Mouse (Mus musculus): Measurements from ENCODE around the gene Dennd1a.

The Dennd1a gene

GRCm38 (mm10) chr2:37974201-37974600 lies 313.0 kb downstream of the Dennd1a start:
- Histone ChIP-seq H3K9me3 (ENCODE audit: low read length) (no peaks in the 10 kb centered on the region), H3K27me3 (ENCODE audit: insufficient read depth, low read length) (no peaks in the 10 kb centered on the region), H3K4me1 (replicated peaks; ENCODE audit: low read depth, low read length) (no peaks in the 10 kb centered on the region), H3K4me3 (replicated peaks; ENCODE audit: low read length) (no peak overlapping the region), H3K36me3 (ENCODE audit: insufficient read depth, low read length) (no peaks in the 10 kb centered on the region)
- TF ChIP-seq CTCF (conservative IDR thresholded peaks at IDR 0.05; ENCODE audit: low read length): no peak
- TF ChIP-seq POU5F1 (IDR thresholded peaks at IDR 0.05; ENCODE audit: borderline replicate concordance, low read length): no peak
- no peak for TF ChIP-seq NANOG (IDR thresholded peaks at IDR 0.05; ENCODE audit: borderline replicate concordance, low read length)

DNA sequence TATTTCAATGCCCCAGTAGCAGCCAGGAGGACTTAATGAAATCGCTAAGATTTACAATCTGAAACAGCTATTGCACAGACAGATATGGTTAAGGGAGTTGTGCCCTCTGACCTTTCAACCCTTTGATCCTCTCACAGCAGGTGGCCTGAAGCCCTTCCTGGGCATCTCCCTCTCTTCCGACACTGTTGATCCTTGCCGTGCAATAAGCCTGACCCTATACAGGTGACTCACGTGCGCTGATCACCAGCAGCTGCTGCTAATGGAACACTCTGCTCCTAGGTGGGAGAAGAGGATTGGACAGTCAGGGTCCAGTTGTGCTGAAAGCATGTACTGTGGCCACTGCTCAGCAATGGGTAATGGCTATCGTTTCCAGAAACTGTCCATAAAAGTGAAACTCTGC lies 314.6 kb downstream of the Dennd1a start:
- H3K4me1 ChIP-seq (replicated peaks; ENCODE audit: low read depth, low read length): no peaks in the 10 kb centered on the region
- TF ChIP-seq NANOG (IDR thresholded peaks at IDR 0.05; ENCODE audit: borderline replicate concordance, low read length) (no peak), CTCF (conservative IDR thresholded peaks at IDR 0.05; ENCODE audit: low read length) (no peak), POU5F1 (IDR thresholded peaks at IDR 0.05; ENCODE audit: borderline replicate concordance, low read length) (no peak)
- no peaks in the 10 kb centered on the region for H3K36me3 ChIP-seq (ENCODE audit: insufficient read depth, low read length)
- H3K4me3 ChIP-seq (replicated peaks; ENCODE audit: low read length): no peak overlapping the region
- no peaks in the 10 kb centered on the region for H3K27me3 ChIP-seq (ENCODE audit: insufficient read depth, low read length)
- no peaks in the 10 kb centered on the region for H3K9me3 ChIP-seq (ENCODE audit: low read length)

GRCm38 (mm10) chr2:37971726-37972125 lies 315.5 kb downstream of the Dennd1a start:
- H3K36me3 ChIP-seq (ENCODE audit: insufficient read depth, low read length): no peaks in the 10 kb centered on the region
- no peaks in the 10 kb centered on the region for H3K9me3 ChIP-seq (ENCODE audit: low read length)
- no peaks in the 10 kb centered on the region for H3K27me3 ChIP-seq (ENCODE audit: insufficient read depth, low read length)
- TF ChIP-seq CTCF (conservative IDR thresholded peaks at IDR 0.05; ENCODE audit: low read length): no peak
- TF ChIP-seq NANOG (IDR thresholded peaks at IDR 0.05; ENCODE audit: borderline replicate concordance, low read length): no peak
- no peak for TF ChIP-seq POU5F1 (IDR thresholded peaks at IDR 0.05; ENCODE audit: borderline replicate concordance, low read length)
- H3K4me3 ChIP-seq (replicated peaks; ENCODE audit: low read length): no peak overlapping the region
- H3K4me1 ChIP-seq (replicated peaks; ENCODE audit: low read depth, low read length): no peaks in the 10 kb centered on the region

- Histone ChIP-seq H3K36me3 (ENCODE audit: insufficient read depth, low read length) (no peaks in the 10 kb centered on the region), H3K4me1 (replicated peaks; ENCODE audit: low read depth, low read length) (no peaks in the 10 kb centered on the region)
These were observed 317.3 kb downstream of the Dennd1a start for GRCm38 (mm10) chr2:37969713-37970485.

DNA sequence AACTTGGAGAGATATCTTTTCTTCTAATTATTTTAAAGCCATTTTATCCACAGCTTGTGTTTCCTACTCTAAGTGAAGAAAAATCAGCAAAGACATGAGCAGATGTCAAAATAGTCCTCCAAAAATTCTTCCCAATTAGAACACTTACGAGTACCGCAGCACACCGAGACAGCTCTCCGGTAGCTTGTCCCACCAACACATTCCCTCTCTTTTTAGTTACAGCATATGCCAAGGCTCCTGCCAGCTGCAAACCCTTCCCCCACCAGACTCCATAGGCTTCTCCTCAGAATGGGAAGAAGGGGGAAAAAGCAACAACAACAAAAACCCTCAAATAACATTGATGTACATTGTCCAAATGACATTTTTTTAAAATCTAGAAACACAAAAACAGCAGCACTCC lies 322.7 kb downstream of the Dennd1a start:
- H3K36me3 ChIP-seq (ENCODE audit: insufficient read depth, low read length): no peaks in the 10 kb centered on the region
- TF ChIP-seq CTCF (conservative IDR thresholded peaks at IDR 0.05; ENCODE audit: low read length) (no peak), NANOG (IDR thresholded peaks at IDR 0.05; ENCODE audit: borderline replicate concordance, low read length) (no peak), POU5F1 (IDR thresholded peaks at IDR 0.05; ENCODE audit: borderline replicate concordance, low read length) (no peak)
- no peaks in the 10 kb centered on the region for H3K27me3 ChIP-seq (ENCODE audit: insufficient read depth, low read length)
- H3K9me3 ChIP-seq (ENCODE audit: low read length): no peaks in the 10 kb centered on the region
- H3K4me1 ChIP-seq (replicated peaks; ENCODE audit: low read depth, low read length): no peaks in the 10 kb centered on the region
- H3K4me3 ChIP-seq (replicated peaks; ENCODE audit: low read length): no peak overlapping the region

More at GRCm38 (mm10) chr2:37969713-37970485, 317.3 kb downstream of the Dennd1a start:
- Histone ChIP-seq H3K4me3 (replicated peaks; ENCODE audit: low read length) (no peak overlapping the region), H3K27me3 (ENCODE audit: insufficient read depth, low read length) (no peaks in the 10 kb centered on the region), H3K9me3 (ENCODE audit: low read length) (no peaks in the 10 kb centered on the region)
- TF ChIP-seq CTCF (conservative IDR thresholded peaks at IDR 0.05; ENCODE audit: low read length) (no peak), NANOG (IDR thresholded peaks at IDR 0.05; ENCODE audit: borderline replicate concordance, low read length) (no peak), POU5F1 (IDR thresholded peaks at IDR 0.05; ENCODE audit: borderline replicate concordance, low read length) (no peak)

- no peaks in the 10 kb centered on the region for H3K4me1 ChIP-seq (replicated peaks; ENCODE audit: low read depth, low read length)
- no peak overlapping the region for H3K4me3 ChIP-seq (replicated peaks; ENCODE audit: low read length)
- TF ChIP-seq POU5F1 (IDR thresholded peaks at IDR 0.05; ENCODE audit: borderline replicate concordance, low read length): no peak
- TF ChIP-seq CTCF (conservative IDR thresholded peaks at IDR 0.05; ENCODE audit: low read length): no peak
- TF ChIP-seq NANOG (IDR thresholded peaks at IDR 0.05; ENCODE audit: borderline replicate concordance, low read length): no peak
- no peaks in the 10 kb centered on the region for H3K27me3 ChIP-seq (ENCODE audit: insufficient read depth, low read length)
- no peaks in the 10 kb centered on the region for H3K9me3 ChIP-seq (ENCODE audit: low read length)
- H3K36me3 ChIP-seq (ENCODE audit: insufficient read depth, low read length): no peaks in the 10 kb centered on the region
These were observed 323.8 kb downstream of the Dennd1a start for GRCm38 (mm10) chr2:37963362-37963761.

GRCm38 (mm10) chr2:37948424-37948823 lies 338.8 kb downstream of the Dennd1a start:
- H3K36me3 ChIP-seq (ENCODE audit: insufficient read depth, low read length): no peaks in the 10 kb centered on the region
- TF ChIP-seq NANOG (IDR thresholded peaks at IDR 0.05; ENCODE audit: borderline replicate concordance, low read length) (no peak), CTCF (conservative IDR thresholded peaks at IDR 0.05; ENCODE audit: low read length) (peak; percentile 71)
- no peak overlapping the region for H3K4me3 ChIP-seq (replicated peaks; ENCODE audit: low read length)
- no peaks in the 10 kb centered on the region for H3K9me3 ChIP-seq (ENCODE audit: low read length)
- no peaks in the 10 kb centered on the region for H3K4me1 ChIP-seq (replicated peaks; ENCODE audit: low read depth, low read length)
- no peaks in the 10 kb centered on the region for H3K27me3 ChIP-seq (ENCODE audit: insufficient read depth, low read length)

DNA sequence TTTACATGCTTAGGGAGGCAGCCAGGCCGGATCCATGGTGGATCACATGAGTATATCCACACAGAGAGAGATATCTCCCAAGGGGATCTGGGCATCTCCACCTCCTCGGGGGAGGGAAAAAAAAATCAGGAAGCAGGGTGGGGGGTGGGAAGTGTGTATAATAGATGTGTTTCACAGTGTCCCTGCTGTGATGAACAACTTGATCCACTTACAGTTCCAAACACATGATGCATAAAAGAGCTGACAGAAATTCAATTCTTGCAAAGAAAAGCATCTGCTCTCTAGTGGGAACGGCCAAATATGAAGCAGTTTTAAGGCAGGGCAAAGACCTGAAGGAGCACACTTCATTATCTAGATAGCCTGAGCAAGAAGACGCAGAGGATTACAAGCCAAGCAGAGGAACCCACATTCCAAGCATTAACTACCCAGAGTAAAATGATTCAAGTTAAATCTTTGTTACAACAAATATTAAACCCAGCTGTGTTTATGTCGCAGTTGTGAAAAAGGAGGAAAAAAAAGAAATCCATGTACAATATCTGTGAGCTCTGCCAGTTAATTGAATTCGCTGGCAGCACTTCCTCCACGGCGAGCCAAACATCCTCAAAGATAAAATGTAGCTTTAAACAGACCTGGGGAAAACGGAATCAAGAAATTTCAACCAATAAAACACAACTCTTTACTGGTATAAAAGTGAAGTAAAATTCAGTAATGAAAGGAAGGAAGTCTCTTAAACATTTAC lies 341.4 kb downstream of the Dennd1a start:
- Histone ChIP-seq H3K9me3 (ENCODE audit: low read length) (no peaks in the 10 kb centered on the region), H3K36me3 (ENCODE audit: insufficient read depth, low read length) (no peaks in the 10 kb centered on the region), H3K4me3 (replicated peaks; ENCODE audit: low read length) (no peak overlapping the region), H3K27me3 (ENCODE audit: insufficient read depth, low read length) (no peaks in the 10 kb centered on the region), H3K4me1 (replicated peaks; ENCODE audit: low read depth, low read length) (no peaks in the 10 kb centered on the region)
- no peak for TF ChIP-seq POU5F1 (IDR thresholded peaks at IDR 0.05; ENCODE audit: borderline replicate concordance, low read length)
- no peak for TF ChIP-seq NANOG (IDR thresholded peaks at IDR 0.05; ENCODE audit: borderline replicate concordance, low read length)
- TF ChIP-seq CTCF (conservative IDR thresholded peaks at IDR 0.05; ENCODE audit: low read length): no peak
